Mouse (Mus musculus) cerebellum, adult 11-12 months (tissue): ENCODE results near the gene Wwox.

Experiments used
- DNase-seq: peaks from one replicate; pipeline ENCODE4 v3.0.0; 2022

Gene Wwox

GRCm38 (mm10) chr8:114676918-114677317, 237.5 kb downstream of the Wwox start:
- DNase-seq: no peak

- DNase-seq: peak; percentile 50
Measured at GRCm38 (mm10) chr8:114677551-114678127, 238.2 kb downstream of the Wwox start.

GRCm38 (mm10) chr8:114679386-114680098, 240.1 kb downstream of the Wwox start:
- DNase-seq: no peak

GRCm38 (mm10) chr8:114681136-114681535, 241.7 kb downstream of the Wwox start:
- no peak for DNase-seq

GRCm38 (mm10) chr8:114682166-114682565, 242.7 kb downstream of the Wwox start:
- no peak for DNase-seq

- no peak for DNase-seq
Measured at GRCm38 (mm10) chr8:114684046-114684702, 244.7 kb downstream of the Wwox start.

GRCm38 (mm10) chr8:114686462-114686861, 247.0 kb downstream of the Wwox start:
- no peak for DNase-seq

GRCm38 (mm10) chr8:114688732-114689131, 249.3 kb downstream of the Wwox start:
- no peak for DNase-seq

- no peak for DNase-seq
Measured at GRCm38 (mm10) chr8:114694566-114695198, 255.2 kb downstream of the Wwox start.

- no peak for DNase-seq
Measured at GRCm38 (mm10) chr8:114703517-114703916, 264.1 kb downstream of the Wwox start.

GRCm38 (mm10) chr8:114707538-114708138, 268.2 kb downstream of the Wwox start:
- no peak for DNase-seq

GRCm38 (mm10) chr8:114715318-114716070, 276.0 kb downstream of the Wwox start:
- DNase-seq: no peak

GRCm38 (mm10) chr8:114716546-114717255, 277.2 kb downstream of the Wwox start:
- DNase-seq: no peak

GRCm38 (mm10) chr8:114718821-114719220, 279.4 kb downstream of the Wwox start:
- no peak for DNase-seq

- DNase-seq: no peak
Measured at GRCm38 (mm10) chr8:114722611-114723010, 283.2 kb downstream of the Wwox start.

- no peak for DNase-seq
Measured at GRCm38 (mm10) chr8:114731260-114732140, 292.0 kb downstream of the Wwox start.

- DNase-seq: no peak
Measured at GRCm38 (mm10) chr8:114743185-114743915, 303.9 kb downstream of the Wwox start.

- DNase-seq: no peak
Measured at GRCm38 (mm10) chr8:114746373-114746772, 306.9 kb downstream of the Wwox start.

- DNase-seq: no peak
Measured at GRCm38 (mm10) chr8:114751376-114752135, 312.1 kb downstream of the Wwox start.
